Mouse (Mus musculus) heart, postnatal 10 days (tissue): ENCODE data around the gene Aar2. TPM values are rescaled to one million over a fixed set of nuclear protein-coding genes. Genes with fewer than 3 reads are reported as not detected.

Experiments used
- DNase-seq, 2 experiments: peaks; one replicate each; pipeline ENCODE4 v3.0.0; 2021
- intact Hi-C: fragments of 180-260 bp; cut with DNase I; formaldehyde crosslinking; loops from one replicate; pipeline ENCODE4 v1.15.1; 2025
- total RNA-seq, 2 experiments: library from RNA; stranded (reverse); gene quantifications; 2 replicates each; pipeline ENCODE4 v1.2.3; 2021

Gene Aar2
- total RNA-seq, 2 experiments from 2014 or later, result 19.7 to 22.7 TPM

- intact Hi-C loops, result no loop called here
- DNase-seq, result no peak
Observed at GRCm38 (mm10) chr2:156563557-156563956, 16.2 kb downstream of the Aar2 start.

DNA sequence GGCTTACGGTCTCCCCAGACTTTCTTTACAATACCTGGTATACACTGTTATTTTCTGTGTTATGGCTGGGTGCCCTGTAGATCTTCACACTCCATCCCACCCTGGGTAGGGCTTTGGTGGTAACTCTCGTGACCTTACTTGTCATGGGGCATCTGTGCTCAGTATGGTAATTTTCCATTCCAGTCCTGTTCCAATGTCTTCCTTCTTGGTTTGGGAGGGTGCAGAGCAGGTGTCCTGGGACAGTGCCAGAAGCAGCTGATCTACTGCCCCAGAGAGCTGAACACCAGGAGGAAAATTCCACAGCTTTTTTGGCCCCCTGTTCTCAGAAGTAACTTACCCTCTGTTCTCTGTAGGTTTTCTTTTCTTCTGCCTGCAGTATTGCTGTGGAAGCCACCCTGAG lies 19.1 kb downstream of the Aar2 start:
- intact Hi-C loops, result no loop called here
- DNase-seq, result no peak

- intact Hi-C loops, result no loop called here
- no peak for DNase-seq
Observed at GRCm38 (mm10) chr2:156568647-156569046, 21.3 kb downstream of the Aar2 start.

GRCm38 (mm10) chr2:156569261-156569660 lies 21.9 kb downstream of the Aar2 start:
- intact Hi-C loops, result no loop called here
- DNase-seq, result no peak

- intact Hi-C loops, result no loop called here
- DNase-seq, result no peak
Observed at GRCm38 (mm10) chr2:156571521-156571920, 24.1 kb downstream of the Aar2 start.

- DNase-seq, result no peak
- intact Hi-C loops, result no loop called here
Observed at GRCm38 (mm10) chr2:156576850-156577587, 29.6 kb downstream of the Aar2 start.

- no peak for DNase-seq
- intact Hi-C loops, result loop anchor here (5.0 kb wide), 1 partner anchor 47 kb away; no protein-coding TSS in a partner anchor
Observed at GRCm38 (mm10) chr2:156580507-156580906, 33.1 kb downstream of the Aar2 start.

- intact Hi-C loops, result loop anchor here (5.0 kb wide), 1 partner anchor 46 kb away; no protein-coding TSS in a partner anchor
- DNase-seq, result peak in 1 of 2 experiments; percentile 4
Observed at GRCm38 (mm10) chr2:156581244-156581643, 33.9 kb downstream of the Aar2 start.

GRCm38 (mm10) chr2:156582887-156583286 lies 35.5 kb downstream of the Aar2 start:
- intact Hi-C loops, result loop anchor here (5.0 kb wide), 1 partner anchor 44 kb away; no protein-coding TSS in a partner anchor
- peak; percentile 38 to 50 for DNase-seq

- intact Hi-C loops, result loop anchor here (1.0 to 5.0 kb wide), 2 partner anchors 43 to 121 kb away; no protein-coding TSS in a partner anchor
- peak in 1 of 2 experiments; percentile 37 for DNase-seq
Observed at GRCm38 (mm10) chr2:156584154-156584796, 36.9 kb downstream of the Aar2 start.

GRCm38 (mm10) chr2:156584797-156585471 lies 37.5 kb downstream of the Aar2 start:
- intact Hi-C loops, result loop anchor here (1.0 to 5.0 kb wide), 2 partner anchors 42 to 120 kb away; no protein-coding TSS in a partner anchor
- DNase-seq, result peak; percentile 58 to 74

- no peak for DNase-seq
- intact Hi-C loops, result no loop called here
Observed at GRCm38 (mm10) chr2:156589481-156589880, 42.1 kb downstream of the Aar2 start.

- no peak for DNase-seq
- intact Hi-C loops, result no loop called here
Observed at GRCm38 (mm10) chr2:156594987-156595490, 47.7 kb downstream of the Aar2 start.

DNA sequence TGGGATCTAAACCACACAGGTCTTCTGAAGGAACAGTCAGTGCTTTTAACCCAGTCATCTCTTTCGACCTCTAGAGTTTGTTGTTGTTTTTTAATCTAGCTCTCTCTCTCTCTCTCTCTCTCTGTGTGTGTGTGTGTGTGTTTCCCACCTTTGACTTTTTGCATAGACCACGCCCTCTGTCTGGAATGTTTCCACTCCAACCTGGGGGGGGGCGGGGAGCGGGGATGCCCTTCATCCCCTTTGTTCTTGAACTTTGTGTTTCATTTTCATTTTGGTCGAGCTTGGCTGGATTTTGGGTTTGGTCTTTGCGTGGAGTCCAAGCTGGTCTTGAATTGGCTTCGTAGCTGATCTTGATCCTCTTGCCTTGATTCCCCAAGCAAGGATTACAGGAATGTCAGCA lies 55.2 kb downstream of the Aar2 start:
- no peak for DNase-seq
- intact Hi-C loops, result no loop called here

- DNase-seq, result no peak
- intact Hi-C loops, result no loop called here
Observed at GRCm38 (mm10) chr2:156603671-156604070, 56.3 kb downstream of the Aar2 start.

DNA sequence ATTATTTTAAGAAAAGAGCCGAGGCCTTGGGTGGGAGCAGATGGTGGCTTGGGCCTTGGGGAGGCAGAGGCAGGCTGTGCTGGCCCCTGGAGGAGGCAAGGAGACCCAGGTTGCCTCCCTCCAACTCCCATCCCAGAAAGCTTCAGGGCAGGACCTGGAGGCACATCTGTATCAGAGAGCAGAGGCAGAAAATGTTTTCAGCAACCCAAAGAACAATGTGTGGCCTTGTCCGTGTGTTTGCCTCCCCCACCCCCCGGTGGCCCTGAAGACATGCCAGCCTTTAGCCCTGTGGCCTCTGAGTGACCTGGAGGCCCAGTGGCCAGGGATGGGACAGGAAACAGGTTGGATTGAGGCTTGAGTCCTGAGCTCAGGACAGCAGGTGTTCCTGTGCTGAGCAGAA lies 57.8 kb downstream of the Aar2 start:
- intact Hi-C loops, result no loop called here
- DNase-seq, result no peak

GRCm38 (mm10) chr2:156605971-156606370 lies 58.6 kb downstream of the Aar2 start:
- intact Hi-C loops, result no loop called here

GRCm38 (mm10) chr2:156613081-156613540 lies 65.7 kb downstream of the Aar2 start:
- intact Hi-C loops, result loop anchor here (1.0 kb wide), 1 partner anchor 92 kb away; no protein-coding TSS in a partner anchor
- DNase-seq, result peak; percentile 59 to 66

More at GRCm38 (mm10) chr2:156605971-156606370, 58.6 kb downstream of the Aar2 start:
- no peak for DNase-seq

DNA sequence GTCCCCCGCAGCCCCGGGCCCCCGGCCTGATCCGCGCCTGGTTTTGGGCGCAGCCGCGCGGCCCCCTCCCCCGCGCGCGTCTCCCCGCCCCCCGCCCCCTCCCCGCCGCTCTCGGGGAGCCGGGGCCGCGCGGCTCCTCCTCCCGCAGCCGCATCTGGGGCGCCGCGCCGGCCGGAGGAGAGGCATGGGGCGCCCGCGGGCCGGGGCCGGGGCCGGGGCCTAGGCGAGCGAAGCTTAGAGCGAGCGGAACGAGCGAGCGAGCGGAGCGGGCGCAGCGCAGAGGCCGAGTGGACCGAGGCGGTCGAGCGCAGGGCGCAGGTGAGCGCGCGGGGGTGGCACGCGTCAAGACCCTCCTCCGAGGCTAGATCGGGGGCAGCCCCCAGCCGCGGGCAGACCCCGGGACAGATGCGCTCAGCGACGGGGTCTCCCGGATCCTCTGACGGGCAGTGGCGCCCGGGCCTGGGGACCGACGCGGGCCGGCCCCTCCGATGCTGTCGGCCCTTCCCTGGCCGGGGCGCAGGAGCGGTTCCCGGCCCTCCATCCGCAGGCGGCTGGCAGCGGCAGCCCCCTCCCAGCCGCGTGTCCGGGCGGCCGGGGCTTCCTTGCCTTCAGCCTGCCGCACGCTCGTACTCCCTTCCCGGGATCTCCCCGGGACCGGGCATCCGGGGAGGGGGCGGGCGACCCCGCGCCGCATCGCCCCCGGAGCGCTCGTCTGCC lies 66.3 kb downstream of the Aar2 start, which contains the start of gene Dlgap4:
TSS of gene Dlgap4 (plus strand) at position 165 of the 717 bp plus-strand sequence.
- DNase-seq, result no peak
- intact Hi-C loops, result loop anchor here (1.0 kb wide), 1 partner anchor 92 kb away; no protein-coding TSS in a partner anchor

GRCm38 (mm10) chr2:156614258-156614556 lies 66.8 kb downstream of the Aar2 start:
- intact Hi-C loops, result no loop called here
- DNase-seq, result no peak
